Mouse (Mus musculus) MEL (cell line): Measurements from ENCODE around the gene Spata31d1a. TPM values are rescaled to one million over a fixed set of nuclear protein-coding genes. Genes with fewer than 3 reads are reported as not detected.

Experiments
- DNase-seq: peaks from one replicate; pipeline ENCODE4 v3.0.0; 2011; ENCODE audit warnings: low read depth, low spot score
- H3K27ac ChIP-seq: 2 replicates; pipeline ENCODE4 v1.5.1; 2012; ENCODE audit warnings: low read depth, mild to moderate bottlenecking, control low read depth, low read length, moderate library complexity; ENCODE audit not compliant: control insufficient read depth
- H3K27me3 ChIP-seq, 2 experiments: fragments of 150-350 bp in 1 of 2; sonication (generic) in 1 of 2; 2 replicates each; pipeline ENCODE4 v1.6.1; 2012; ENCODE audit warnings: low read length in 2 of 2, mild to moderate bottlenecking in 2 of 2, improper control_type of control experiment in 1 of 2, moderate library complexity in 1 of 2; ENCODE audit not compliant: insufficient read depth in 2 of 2, control insufficient read depth in 1 of 2
- H3K36me3 ChIP-seq, 2 experiments: 2 replicates each; pipeline ENCODE4 v1.6.1; 2012 to 2014; ENCODE audit warnings: low read length in 2 of 2, improper control_type of control experiment in 1 of 2, inconsistent platforms in 1 of 2, mild to moderate bottlenecking in 1 of 2; ENCODE audit not compliant: insufficient read depth in 2 of 2, control insufficient read depth in 1 of 2
- H3K4me1 ChIP-seq, 2 experiments: fragments of 150-350 bp in 1 of 2; sonication (generic) in 1 of 2; 2 replicates each; pipeline ENCODE4 v1.6.1; 2012; ENCODE audit warnings: low read length in 2 of 2, improper control_type of control experiment in 1 of 2, mild to moderate bottlenecking in 1 of 2; ENCODE audit not compliant: insufficient read depth in 2 of 2, control insufficient read depth in 1 of 2
- H3K4me3 ChIP-seq, 2 experiments: fragments of 150-350 bp in 1 of 2; sonication (generic) in 1 of 2; 2 replicates each; pipeline ENCODE4 v1.5.1; 2012; ENCODE audit warnings: low read depth in 2 of 2, low read length in 2 of 2, mild to moderate bottlenecking in 2 of 2, moderate library complexity in 2 of 2, control low read depth in 1 of 2, improper control_type of control experiment in 1 of 2; ENCODE audit not compliant: control insufficient read depth in 1 of 2, insufficient read depth in 1 of 2
- H3K79me2 ChIP-seq: 2 replicates; pipeline ENCODE4 v1.6.1; 2012; ENCODE audit warnings: mild to moderate bottlenecking, low read length, moderate library complexity; ENCODE audit not compliant: control insufficient read depth, poor library complexity, insufficient read depth
- H3K9ac ChIP-seq: 2 replicates; pipeline ENCODE4 v1.6.1; 2012; ENCODE audit warnings: low read depth, mild to moderate bottlenecking, control low read depth, low read length, moderate library complexity; ENCODE audit not compliant: control insufficient read depth, poor library complexity, severe bottlenecking
- H3K9me3 ChIP-seq: fragments of 150-350 bp; sonication (generic); replicated peaks from 2 replicates; pipeline ENCODE4 v1.6.1; 2012; ENCODE audit warnings: mild to moderate bottlenecking, low read length, improper control_type of control experiment, moderate library complexity; ENCODE audit not compliant: insufficient read depth
- BHLHE40 ChIP-seq: IDR thresholded peaks from 2 replicates; pipeline ENCODE4 v1.6.1; 2012; ENCODE audit warnings: low read depth, mild to moderate bottlenecking, inconsistent platforms, low read length, improper control_type of control experiment, borderline replicate concordance
- CTCF ChIP-seq, 3 experiments: IDR thresholded peaks in 2 of 3; conservative IDR thresholded peaks in 1 of 3; 2 replicates each; pipeline ENCODE4 v1.5.1; 2011 to 2012; ENCODE audit warnings: low read length in 3 of 3, low read depth in 2 of 3, mild to moderate bottlenecking in 2 of 3, improper control_type of control experiment in 1 of 3, inconsistent platforms in 1 of 3, mixed read lengths in 1 of 3, moderate library complexity in 1 of 3; ENCODE audit not compliant: control insufficient read depth in 1 of 3, insufficient read depth in 1 of 3, poor library complexity in 1 of 3, severe bottlenecking in 1 of 3
- E2F4 ChIP-seq: IDR thresholded peaks from 2 replicates; pipeline ENCODE4 v1.6.1; 2011; ENCODE audit warnings: low read depth, low read length, improper control_type of control experiment, borderline replicate concordance
- EP300 ChIP-seq, 2 experiments: IDR thresholded peaks; 2 replicates each; pipeline ENCODE4 v1.6.1; 2011; ENCODE audit warnings: improper control_type of control experiment in 2 of 2, low read length in 2 of 2, low read depth in 1 of 2, mild to moderate bottlenecking in 1 of 2
- JUND ChIP-seq: IDR thresholded peaks from 2 replicates; pipeline ENCODE4 v1.6.1; 2011; ENCODE audit warnings: low read depth, mild to moderate bottlenecking, improper control_type of control experiment, low read length
- MAZ ChIP-seq: IDR thresholded peaks from 2 replicates; pipeline ENCODE4 v1.6.1; 2012; ENCODE audit warnings: low read depth, mild to moderate bottlenecking, inconsistent platforms, low read length, improper control_type of control experiment
- MXI1 ChIP-seq: IDR thresholded peaks from 2 replicates; pipeline ENCODE4 v1.6.1; 2011; ENCODE audit warnings: mild to moderate bottlenecking, low read depth, low read length, improper control_type of control experiment
- NRF1 ChIP-seq: IDR thresholded peaks from 2 replicates; pipeline ENCODE4 v1.6.1; 2014; ENCODE audit warnings: low read depth, mild to moderate bottlenecking, inconsistent platforms, low read length, improper control_type of control experiment, moderate library complexity; ENCODE audit not compliant: poor library complexity, insufficient read depth, severe bottlenecking
- POLR2AphosphoS5 ChIP-seq: IDR thresholded peaks from 2 replicates; pipeline ENCODE4 v1.6.1; 2012; ENCODE audit warnings: low read depth, borderline replicate concordance, mild to moderate bottlenecking, inconsistent platforms, low read length, moderate library complexity, mixed read lengths
- RAD21 ChIP-seq: IDR thresholded peaks from 2 replicates; pipeline ENCODE4 v1.6.1; 2011; ENCODE audit warnings: mild to moderate bottlenecking, low read depth, low read length, improper control_type of control experiment
- SIN3A ChIP-seq: IDR thresholded peaks from 2 replicates; pipeline ENCODE4 v1.6.1; 2012; ENCODE audit warnings: low read length, improper control_type of control experiment, inconsistent platforms
- SMC3 ChIP-seq: IDR thresholded peaks from 2 replicates; pipeline ENCODE4 v1.6.1; 2011; ENCODE audit warnings: low read depth, low read length, improper control_type of control experiment
- UBTF ChIP-seq: IDR thresholded peaks from 2 replicates; pipeline ENCODE4 v1.6.1; 2012; ENCODE audit warnings: low read depth, mild to moderate bottlenecking, inconsistent platforms, low read length, improper control_type of control experiment, moderate library complexity, borderline replicate concordance; ENCODE audit not compliant: insufficient read depth
- USF1 ChIP-seq: IDR thresholded peaks from 2 replicates; pipeline ENCODE4 v1.6.1; 2014; ENCODE audit warnings: low read depth, mild to moderate bottlenecking, inconsistent platforms, low read length, improper control_type of control experiment, moderate library complexity
- USF2 ChIP-seq, 2 experiments: IDR thresholded peaks; 2 replicates each; pipeline ENCODE4 v1.6.1; 2011 to 2012; ENCODE audit warnings: improper control_type of control experiment in 2 of 2, low read length in 2 of 2, borderline replicate concordance in 1 of 2, inconsistent platforms in 1 of 2, low read depth in 1 of 2, mild to moderate bottlenecking in 1 of 2; ENCODE audit not compliant: insufficient read depth in 1 of 2
- ZC3H11A ChIP-seq: IDR thresholded peaks from 2 replicates; pipeline ENCODE4 v1.6.1; 2012; ENCODE audit warnings: low read depth, mild to moderate bottlenecking, inconsistent platforms, low read length, improper control_type of control experiment
- polyA plus RNA-seq, 2 experiments: library from polyadenylated mRNA; stranded (reverse) in 1 of 2; unstranded in 1 of 2; fragments of >175 nt in 1 of 2; fragments of >200 nt in 1 of 2; gene quantifications; 2 replicates each; pipeline versions ENCODE4 v1.2.1 to v1.2.4; 2012; ENCODE audit warnings: low replicate concordance in 2 of 2, low read depth in 1 of 2; ENCODE audit not compliant: insufficient read length in 2 of 2, insufficient read depth in 1 of 2, missing spikeins in 1 of 2
- total RNA-seq: library from RNA; depleted of rRNA; stranded (reverse); fragments of 300-350 nt; gene quantifications from 2 replicates; pipeline ENCODE4 v1.2.3, GENCODE M21; 2012; rRNA removed

The Spata31d1a gene
- total and polyA plus RNA-seq, 3 experiments: 0.03 TPM; not detected in 2

GRCm38 (mm10) chr13:59653136-59653535 is 57.0 kb downstream of the Spata31d1a start:
- no peaks in the 10 kb centered on the region for H3K27me3 ChIP-seq
- 0 out of 4 replicates have a peak, but pooled peaks cover 0 to 2% of the 10 kb centered on the region in 2 experiments for H3K36me3 ChIP-seq
- H3K4me1 ChIP-seq: no peaks in the 10 kb centered on the region
- no peak overlapping the region for H3K4me3 ChIP-seq
- H3K9me3 ChIP-seq: no peaks in the 10 kb centered on the region
- no peak overlapping the region for H3K27ac ChIP-seq
- DNase-seq: no peak
- H3K9ac ChIP-seq: no peak overlapping the region
- H3K79me2 ChIP-seq: no peaks in the 10 kb centered on the region
- TF ChIP-seq USF1 (no peak), NRF1 (no peak), EP300 (IDR thresholded peaks at IDR 0.05; ENCODE audit: low read depth in 1 of 2, low read length in 2 of 2) (no peak), MXI1 (no peak), ZC3H11A (no peak), POLR2AphosphoS5 (no peak), CTCF (IDR thresholded peaks at IDR 0.05 in 2 of 3, conservative IDR thresholded peaks at IDR 0.05 in 1 of 3; ENCODE audit: control insufficient read depth in 1 of 3, insufficient read depth in 1 of 3, low read depth in 2 of 3, low read length in 3 of 3, poor library complexity in 1 of 3, severe bottlenecking in 1 of 3) (no peak)
- TF ChIP-seq, all 39 proteins: peak for 0

DNA sequence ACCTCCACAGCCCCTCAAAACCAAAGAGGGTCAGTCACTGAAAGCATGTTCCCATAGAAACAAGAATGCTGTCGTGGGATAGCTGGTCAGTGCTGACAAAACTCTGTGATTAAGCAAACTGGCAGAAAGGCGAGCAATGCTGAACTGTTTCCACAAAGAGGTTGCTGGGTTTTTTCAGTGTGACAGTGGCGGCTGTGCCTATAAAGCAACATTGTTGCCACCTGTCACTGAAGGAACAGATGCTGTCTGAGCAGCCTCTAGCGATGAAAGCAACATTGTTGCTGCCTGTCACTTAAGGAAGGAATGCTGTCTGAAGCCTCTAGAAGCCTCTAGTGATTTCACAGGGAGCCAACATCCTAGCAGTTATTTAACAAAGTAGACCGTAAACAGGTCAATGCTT is 57.5 kb downstream of the Spata31d1a start:
- Histone ChIP-seq H3K4me1 (no peaks in the 10 kb centered on the region), H3K27me3 (no peaks in the 10 kb centered on the region), H3K9ac (no peak overlapping the region), H3K79me2 (no peaks in the 10 kb centered on the region), H3K27ac (no peak overlapping the region), H3K36me3 (0 out of 4 replicates have a peak, but pooled peaks cover 0 to 2% of the 10 kb centered on the region in 2 experiments), H3K4me3 (no peak overlapping the region), H3K9me3 (no peaks in the 10 kb centered on the region)
- TF ChIP-seq E2F4 (no peak), MAZ (no peak), USF1 (no peak), JUND (no peak), BHLHE40 (no peak), USF2 (IDR thresholded peaks at IDR 0.05; ENCODE audit: borderline replicate concordance in 1 of 2, insufficient read depth in 1 of 2, low read depth in 1 of 2, low read length in 2 of 2) (no peak), SMC3 (no peak), SIN3A (no peak), POLR2AphosphoS5 (no peak), UBTF (no peak), RAD21 (no peak)
- no peak for DNase-seq

Other genes starting within 250 kb of the Spata31d1a start
- gene Agtpbp1, start 125.1 kb downstream of the Spata31d1a start, total RNA-seq: 24.2 and 29.8 TPM in 2 replicates
- gene Agtpbp1, start 125.1 kb downstream of the Spata31d1a start, polyA plus RNA-seq: 100 to 1,000 TPM in 1 of 2 experiments, 10 to 100 TPM in 1; 33.7 to 117 TPM
- 19.5 and 25.8 TPM in 2 replicates for gene Naa35, start 125.1 kb downstream of the Spata31d1a start, total RNA-seq
- 10 to 100 TPM in 1 of 2 experiments, not detected in 1; 44.4 TPM for gene Naa35, start 125.1 kb downstream of the Spata31d1a start, polyA plus RNA-seq
- 22.1 and 23.6 TPM in 2 replicates for gene Golm1, start 34.5 kb downstream of the Spata31d1a start, total RNA-seq
- gene Golm1, start 34.5 kb downstream of the Spata31d1a start, polyA plus RNA-seq: 10 to 100 TPM in 1 of 2 experiments, not detected in 1; 26.8 TPM
- not detected in 2 replicates for gene 4921517D22Rik, start 16.2 kb downstream of the Spata31d1a start, total RNA-seq
- not detected for gene 4921517D22Rik, start 16.2 kb downstream of the Spata31d1a start, polyA plus RNA-seq
- gene Spata31d1b, start 2.0 kb upstream of the Spata31d1a start, total RNA-seq: not detected in 2 replicates
- not detected for gene Spata31d1b, start 2.0 kb upstream of the Spata31d1a start, polyA plus RNA-seq
- not detected in 2 replicates for gene Spata31d1d, start 21.4 kb upstream of the Spata31d1a start, total RNA-seq
- gene Spata31d1d, start 21.4 kb upstream of the Spata31d1a start, polyA plus RNA-seq: not detected
- gene 1700014D04Rik, start 36.4 kb upstream of the Spata31d1a start, total RNA-seq: not detected in 2 replicates
- gene 1700014D04Rik, start 36.4 kb upstream of the Spata31d1a start, polyA plus RNA-seq: under 1 TPM in 1 of 2 experiments, not detected in 1; 0.06 TPM
- gene Isca1, start 59.5 kb upstream of the Spata31d1a start, total RNA-seq: 27.1 and 31.2 TPM in 2 replicates
- gene Isca1, start 59.5 kb upstream of the Spata31d1a start, polyA plus RNA-seq: 10 to 100 TPM; 63.5 to 76.3 TPM
- not detected in 2 replicates for gene Gm49354, start 71.9 kb upstream of the Spata31d1a start, total RNA-seq
- gene Gm49354, start 71.9 kb upstream of the Spata31d1a start, polyA plus RNA-seq: 1 to 10 TPM in 1 of 2 experiments, not detected in 1; 3.6 TPM
- 38.1 and 47.7 TPM in 2 replicates for gene Tut7, start 112.8 kb upstream of the Spata31d1a start, total RNA-seq
- 100 to 1,000 TPM in 1 of 2 experiments, 10 to 100 TPM in 1; 53.8 to 135 TPM for gene Tut7, start 112.8 kb upstream of the Spata31d1a start, polyA plus RNA-seq